Mouse (Mus musculus) right cerebral cortex, postnatal 36 days (tissue): ENCODE results near the gene P4ha1.
A peak's percentile ranks its signal among the peaks of the same experiment; 100 is the strongest.
"Not testable (repeated sequence)": the region's sequence is repeated elsewhere in the genome, so short reads cannot be mapped to it uniquely, and the experiment has no call there.

Experiments used
- DNase-seq, 2 experiments: peaks; one replicate each; pipeline ENCODE4 v3.0.0; 2022; ENCODE audit warnings: low spot score in 2 of 2, mixed read lengths in 1 of 2

Gene P4ha1

GRCm38 (mm10) chr10:59368729-59369128 lies 45.6 kb downstream of the P4ha1 start:
- DNase-seq, result no peak

DNA sequence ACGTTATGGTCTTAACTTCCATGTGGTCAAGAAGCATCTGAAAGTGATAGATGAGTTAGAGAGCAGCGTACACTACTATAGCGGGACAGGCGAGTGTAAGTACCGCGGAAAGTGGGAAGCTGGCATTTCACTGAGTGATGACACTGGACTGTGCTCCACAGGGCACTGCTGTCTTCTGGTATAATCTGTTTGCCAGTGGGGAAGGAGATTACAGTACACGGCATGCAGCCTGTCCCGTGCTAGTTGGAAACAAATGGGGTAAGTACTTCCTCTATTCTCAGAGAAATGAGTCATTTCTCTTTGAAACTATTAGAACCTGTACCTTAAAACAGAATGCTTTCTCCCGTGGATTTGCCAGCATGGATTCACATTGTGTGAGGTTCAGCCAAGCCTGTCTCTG lies 46.3 kb downstream of the P4ha1 start:
- DNase-seq, result no peak

- no peak for DNase-seq
These were observed 54.8 kb downstream of the P4ha1 start for GRCm38 (mm10) chr10:59377906-59378305.

DNA sequence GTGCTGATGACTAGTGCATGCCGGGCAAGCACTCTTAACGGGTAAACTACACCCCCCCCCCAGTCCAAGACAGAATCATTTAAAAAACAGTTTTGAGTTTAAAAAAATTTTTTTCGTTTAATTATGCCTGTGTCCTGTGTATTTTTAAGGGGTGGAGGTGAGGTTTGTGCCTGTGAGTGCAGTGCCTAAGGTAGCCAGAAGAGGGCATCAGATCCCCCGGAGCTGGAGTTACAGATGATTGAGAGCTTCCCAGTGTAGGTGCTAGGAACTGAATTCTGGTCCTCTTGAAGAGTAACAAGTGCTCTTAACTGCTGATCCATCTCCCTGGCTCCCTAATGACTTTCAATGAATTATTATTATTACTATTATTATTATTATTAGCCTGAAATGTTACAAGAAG lies 55.6 kb downstream of the P4ha1 start:
- DNase-seq, result no peak

DNA sequence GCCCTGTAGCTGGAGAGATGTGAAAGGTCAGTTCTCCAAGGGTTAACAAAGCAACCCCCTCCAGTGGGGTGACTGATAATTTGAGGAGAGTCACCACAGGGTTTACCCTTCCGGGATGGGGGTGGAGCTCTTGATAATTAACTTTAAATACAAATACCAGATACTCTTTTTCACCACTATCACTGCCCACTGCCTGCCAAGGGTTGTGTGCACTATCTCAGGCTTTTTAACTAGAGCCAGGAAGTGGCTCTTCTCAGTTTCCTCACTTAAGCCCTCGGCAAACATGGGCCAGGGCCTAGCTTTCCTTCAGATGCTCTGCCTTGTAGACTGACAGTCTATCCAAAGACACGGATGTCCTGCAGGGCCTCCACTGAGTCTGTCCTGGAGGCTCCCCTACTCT lies 56.8 kb downstream of the P4ha1 start:
- no peak for DNase-seq

DNA sequence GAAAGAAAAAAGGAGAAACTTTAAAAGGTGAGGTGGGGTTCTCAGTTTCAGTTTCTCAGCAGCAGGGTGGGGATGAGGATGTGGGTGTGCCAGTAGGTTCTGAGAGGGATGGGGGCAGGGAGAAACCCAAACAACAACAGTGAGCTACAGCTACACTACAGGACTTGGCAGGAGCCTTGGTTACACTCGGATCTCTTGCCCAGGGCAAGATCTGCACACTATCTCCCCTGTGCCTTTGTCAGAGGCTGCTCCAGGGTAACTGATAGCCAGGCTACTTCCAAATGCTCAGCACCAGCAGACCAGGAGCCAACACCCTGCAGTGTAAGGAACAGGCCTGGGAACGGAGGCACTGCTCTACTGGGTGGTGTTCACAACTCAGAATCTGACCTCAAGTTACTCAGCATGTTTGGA lies 57.3 kb downstream of the P4ha1 start:
- DNase-seq, result no peak

- DNase-seq, result not testable (repeated sequence)
These were observed 58.5 kb downstream of the P4ha1 start for GRCm38 (mm10) chr10:59381563-59381962.

DNA sequence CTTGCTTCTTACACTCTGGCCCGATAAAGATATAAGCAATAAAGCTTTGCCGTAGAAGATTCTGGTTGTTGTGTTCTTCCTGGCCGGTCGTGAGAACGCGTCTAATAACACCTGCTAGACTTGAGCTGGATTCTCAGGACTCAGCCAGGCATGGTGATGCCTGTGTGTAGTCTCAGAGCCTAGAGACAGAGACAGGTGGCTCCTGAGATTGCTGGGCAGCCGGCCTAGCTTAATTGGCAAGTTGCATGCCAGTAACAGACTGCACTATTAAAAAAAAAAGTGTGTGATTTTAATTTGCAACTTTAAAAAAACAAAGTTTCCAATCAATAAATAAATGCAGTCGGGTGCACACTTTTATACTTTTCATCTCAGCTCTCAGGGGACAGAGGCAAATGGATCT lies 63.9 kb downstream of the P4ha1 start:
- DNase-seq, result peak in 1 of 2 experiments; percentile 12

- DNase-seq, result peak; percentile 11 to 41
These were observed 66.6 kb downstream of the P4ha1 start for GRCm38 (mm10) chr10:59389652-59390051.

- no peak for DNase-seq
These were observed 68.8 kb downstream of the P4ha1 start for GRCm38 (mm10) chr10:59391907-59392306.

DNA sequence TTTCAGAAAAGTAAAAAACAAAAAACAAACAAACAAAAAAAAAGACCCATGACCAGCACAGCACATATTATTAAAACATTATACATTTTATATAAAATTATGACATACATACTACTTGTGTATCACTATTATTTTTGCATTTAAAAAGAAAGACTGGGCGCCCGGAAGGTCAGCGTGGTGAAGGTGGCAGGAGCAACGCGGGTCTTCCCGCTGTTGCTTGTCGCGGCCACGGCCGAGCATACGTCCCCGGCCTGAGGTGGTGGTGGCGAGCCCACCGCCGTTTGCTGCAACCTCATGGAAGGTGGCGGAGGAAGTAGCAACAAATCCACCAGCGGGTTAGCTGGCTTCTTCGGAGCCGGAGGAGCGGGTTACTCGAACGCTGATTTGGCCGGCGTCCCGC lies 72.4 kb downstream of the P4ha1 start, which contains the start of gene Gm10273:
TSS of gene Gm10273 (plus strand) at position 172 of the 400 bp plus-strand sequence.
- DNase-seq, result not testable (repeated sequence)

DNA sequence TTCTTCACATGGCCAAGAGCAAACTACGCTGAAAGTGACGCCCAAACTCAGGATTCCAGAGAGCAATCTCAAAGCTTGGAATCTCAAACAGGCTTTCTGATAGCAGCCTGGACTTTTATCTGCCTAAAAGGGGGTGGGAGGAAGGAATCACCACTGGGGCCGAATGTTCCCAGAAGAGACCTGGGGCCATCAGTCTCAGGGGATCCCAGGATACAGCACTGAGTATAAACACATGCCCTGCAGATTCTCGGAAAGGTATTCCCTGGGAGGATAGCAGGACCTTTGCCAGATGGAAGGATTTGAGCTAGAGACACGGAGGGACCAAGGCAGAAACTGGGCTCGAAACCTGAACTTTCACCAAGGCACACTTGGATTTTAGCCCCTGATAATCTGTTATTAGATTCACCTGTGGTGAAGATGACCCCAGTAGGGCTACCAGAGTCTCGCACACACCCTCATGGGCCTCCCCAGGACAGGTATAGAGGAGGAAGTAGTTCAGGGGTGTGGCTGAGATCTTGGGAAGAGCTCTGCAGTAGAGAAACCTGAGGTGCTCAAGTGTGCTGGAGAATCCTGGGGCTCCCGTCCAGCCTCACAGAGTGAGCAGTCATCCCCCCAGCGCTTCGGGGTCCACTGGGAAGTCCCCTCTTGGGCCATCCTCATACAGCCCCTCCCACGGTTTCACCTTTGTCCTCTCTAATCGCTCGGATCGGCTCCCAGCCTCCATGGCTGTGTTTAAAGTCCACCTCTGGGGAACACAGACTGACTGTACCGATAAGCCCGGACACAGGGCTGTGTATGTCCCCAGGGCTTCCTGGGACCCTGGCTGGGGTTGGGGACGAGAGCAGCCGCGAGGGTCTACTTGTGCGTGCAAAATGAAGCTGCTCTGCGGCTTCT lies 80.0 kb downstream of the P4ha1 start, which contains the start of gene Pla2g12b:
TSS of gene Pla2g12b (plus strand) at position 762 of the 894 bp plus-strand sequence.
- no peak for DNase-seq

DNA sequence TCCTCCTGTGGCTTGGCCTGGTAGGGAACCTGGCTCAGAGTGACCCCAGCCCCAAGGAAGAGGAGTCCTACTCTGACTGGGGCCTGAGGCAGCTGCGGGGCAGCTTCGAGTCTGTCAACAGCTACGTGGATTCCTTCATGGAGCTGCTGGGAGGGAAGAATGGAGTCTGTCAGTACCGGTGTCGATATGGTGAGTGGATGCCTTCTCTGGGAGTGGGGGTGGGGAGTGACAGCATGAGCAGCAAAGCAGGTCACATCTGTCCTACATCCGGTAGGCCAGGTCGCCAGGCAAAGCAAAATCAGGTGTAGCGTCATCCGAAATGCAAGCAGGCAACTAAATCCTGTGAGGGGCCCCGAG lies 80.7 kb downstream of the P4ha1 start:
- DNase-seq, result no peak

DNA sequence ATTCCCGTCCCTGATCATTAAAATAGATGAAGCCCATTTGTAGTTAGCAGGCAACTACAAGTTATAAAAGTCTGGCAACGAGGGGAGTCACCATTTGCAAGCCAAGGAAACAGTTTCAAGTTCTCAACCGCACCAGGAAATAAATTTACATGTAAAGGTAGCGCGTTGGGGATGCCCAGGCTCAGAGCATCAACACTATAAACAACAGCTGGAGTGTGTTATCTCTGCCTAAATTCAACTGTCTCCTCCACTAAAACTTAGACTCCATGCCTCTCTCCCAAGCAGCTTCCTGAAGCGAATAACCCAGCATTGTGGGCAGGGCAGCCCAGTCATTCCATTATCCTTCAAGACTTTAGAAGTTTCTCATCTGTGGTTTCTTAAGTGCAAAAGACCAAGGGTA lies 85.4 kb downstream of the P4ha1 start:
- no peak for DNase-seq

DNA sequence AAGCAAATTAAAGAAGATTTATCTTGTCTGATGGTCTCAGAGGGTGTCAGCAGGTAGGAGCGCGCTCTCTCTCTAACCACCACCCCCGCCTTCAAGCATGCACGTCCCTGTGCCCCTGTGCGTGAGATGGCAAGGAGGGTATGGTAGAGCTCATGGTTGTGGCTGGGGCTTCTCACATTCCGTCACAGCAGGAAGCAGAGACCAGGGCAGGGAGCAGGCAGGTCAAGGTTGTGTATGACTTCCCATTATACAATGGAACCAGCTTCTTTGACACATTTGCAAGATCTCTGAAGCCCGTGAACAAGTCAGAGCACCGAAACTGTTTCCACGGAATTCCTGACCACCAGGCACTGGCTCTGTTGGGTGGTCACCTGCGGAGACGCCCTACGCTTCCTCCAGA lies 87.2 kb downstream of the P4ha1 start:
- no peak for DNase-seq

GRCm38 (mm10) chr10:59413711-59414110 lies 90.6 kb downstream of the P4ha1 start:
- DNase-seq, result no peak

- DNase-seq, result no peak
These were observed 93.5 kb downstream of the P4ha1 start for GRCm38 (mm10) chr10:59416623-59417022.

- DNase-seq, result no peak
These were observed 96.4 kb downstream of the P4ha1 start for GRCm38 (mm10) chr10:59419516-59419915.
